ENCODE assay signal across 8 mouse cellular contexts in genomic region chr2:126932261-126932896, GRCm38 (mm10). TPM values are rescaled to one million over a fixed set of nuclear protein-coding genes. Genes with fewer than 3 reads are reported as not detected.
DNase-seq lines count a peak whose midpoint lies in the region; ATAC-seq and TF ChIP-seq lines count a peak whose summit lies in the region.

No protein-coding gene starts in this region.

- H3K27me3 ChIP-seq in kidney, embryonic 16.5 days (ENCODE audit: insufficient read depth, low read length) = no peaks in the 10 kb centered on the region; the same call in 1 of the 2 replicates
- H3K27me3 ChIP-seq in embryonic facial prominence, embryonic 13.5 days = no peaks in the 10 kb centered on the region
- no peaks in the 10 kb centered on the region for H3K27me3 ChIP-seq in limb, embryonic 12.5 days

- no peak for DNase-seq in kidney, postnatal 14 days
- DNase-seq in ES-E14 (ENCODE audit: low read depth, low spot score) = no peak
- DNase-seq in cerebellum, adult 9-10 months = no peak
- DNase-seq in adrenal gland, adult (ENCODE audit: inconsistent age in 2 of 2, low spot score in 1 of 2) = no peak

- no peak for TF ChIP-seq POLR2A in olfactory bulb, adult 2 months (IDR thresholded peaks at IDR 0.05; ENCODE audit: insufficient read depth, low read depth, low read length)

- peaks cover 6% of the 10 kb centered on the region; the same call in 1 of the 2 replicates for H3K4me1 ChIP-seq in kidney, embryonic 16.5 days (ENCODE audit: insufficient read depth, low read length)
- no peaks in the 10 kb centered on the region; a peak in 1 of 4 replicates for H3K4me1 ChIP-seq in ES-E14 (ENCODE audit: control insufficient read depth in 2 of 2, insufficient read depth in 2 of 2, low read length in 2 of 2, poor library complexity in 1 of 2)
- H3K4me1 ChIP-seq in embryonic facial prominence, embryonic 13.5 days = peaks cover 11% of the 10 kb centered on the region
- H3K4me1 ChIP-seq in limb, embryonic 12.5 days (replicated peaks) = peaks cover 3% of the 10 kb centered on the region
- no peaks in the 10 kb centered on the region for H3K4me1 ChIP-seq in olfactory bulb, adult 2 months (ENCODE audit: control insufficient read depth, insufficient read depth, low read length)

- peak overlapping the region; percentile 62 for H3K4me3 ChIP-seq in kidney, embryonic 16.5 days (ENCODE audit: low read length)
- peak overlapping the region; percentile 75 to 92 for H3K4me3 ChIP-seq in ES-E14 (ENCODE audit: insufficient read depth in 1 of 2, low read depth in 1 of 2, low read length in 2 of 2, poor library complexity in 1 of 2, severe bottlenecking in 1 of 2)
- peak overlapping the region; percentile 57 for H3K4me3 ChIP-seq in embryonic facial prominence, embryonic 13.5 days
- H3K4me3 ChIP-seq in limb, embryonic 12.5 days (replicated peaks) = peak overlapping the region; percentile 53
- H3K4me3 ChIP-seq in olfactory bulb, adult 2 months (ENCODE audit: insufficient read depth, low read depth, low read length) = peak overlapping the region; percentile 50

- TF ChIP-seq CTCF in olfactory bulb, adult 2 months (IDR thresholded peaks at IDR 0.05; ENCODE audit: insufficient read depth, low read depth, low read length) = no peak

- H3K9ac ChIP-seq in kidney, embryonic 16.5 days (replicated peaks; ENCODE audit: low read length) = peak overlapping the region; percentile 84
- peak overlapping the region; percentile 85 for H3K9ac ChIP-seq in ES-E14 (ENCODE audit: insufficient read depth, low read depth, low read length, poor library complexity, severe bottlenecking)
- peak overlapping the region; percentile 86 for H3K9ac ChIP-seq in embryonic facial prominence, embryonic 13.5 days
- peak overlapping the region; percentile 69 for H3K9ac ChIP-seq in limb, embryonic 12.5 days (replicated peaks)

- H3K9me3 ChIP-seq in kidney, embryonic 16.5 days (ENCODE audit: low read length) = no peaks in the 10 kb centered on the region
- H3K9me3 ChIP-seq in ES-E14 (ENCODE audit: control insufficient read depth, insufficient read depth, low read depth, low read length) = no peaks in the 10 kb centered on the region
- no peaks in the 10 kb centered on the region for H3K9me3 ChIP-seq in embryonic facial prominence, embryonic 13.5 days
- no peaks in the 10 kb centered on the region for H3K9me3 ChIP-seq in limb, embryonic 12.5 days

- H3K36me3 ChIP-seq in kidney, embryonic 16.5 days (ENCODE audit: insufficient read depth, low read length) = peaks cover under 1% of the 10 kb centered on the region; the same call in 1 of the 2 replicates
- H3K36me3 ChIP-seq in ES-E14 (ENCODE audit: control insufficient read depth, insufficient read depth, low read length, poor library complexity, severe bottlenecking) = no peaks in the 10 kb centered on the region
- no peaks in the 10 kb centered on the region; the same call in 1 of the 2 replicates for H3K36me3 ChIP-seq in embryonic facial prominence, embryonic 13.5 days
- no peaks in the 10 kb centered on the region for H3K36me3 ChIP-seq in limb, embryonic 12.5 days

- in situ Hi-C loops in ES-E14 (cut with MboI; ENCODE audit: low sequenced_read_pairs in 2 of 2, unreplicated experiment in 2 of 2) = no loop called here

- H3K27ac ChIP-seq in kidney, embryonic 16.5 days (ENCODE audit: low read length) = peak overlapping the region; percentile 98
- H3K27ac ChIP-seq in ES-E14 (ENCODE audit: insufficient read depth, low read depth, low read length, poor library complexity, severe bottlenecking) = peak overlapping the region; percentile 42
- peak overlapping the region; percentile 99 for H3K27ac ChIP-seq in embryonic facial prominence, embryonic 13.5 days
- peak overlapping the region; percentile 98 for H3K27ac ChIP-seq in limb, embryonic 12.5 days
- H3K27ac ChIP-seq in olfactory bulb, adult 2 months (ENCODE audit: insufficient read depth, low read depth, low read length) = peak overlapping the region; percentile 59; the same call in 1 of the 2 replicates

- WGBS in kidney, embryonic 16.5 days = 2% methylated on average over 14 of the region's 15 CpGs
- under 1% methylated on average over 15 of the region's 15 CpGs for WGBS in embryonic facial prominence, embryonic 13.5 days
- WGBS in limb, embryonic 12.5 days = 2% methylated on average over 15 of the region's 15 CpGs
- WGBS in olfactory bulb, adult 2 months = under 1% methylated on average over 15 of the region's 15 CpGs

- peak; percentile 17; the same call in 1 of the 2 replicates for ATAC-seq in kidney, embryonic 16.5 days (ENCODE audit: low FRiP score, low TSS enrichment)
- ATAC-seq in embryonic facial prominence, embryonic 13.5 days (ENCODE audit: insufficient number of reproducible peaks, insufficient read depth, low FRiP score, low TSS enrichment, low read depth) = no peak; the same call in 1 of the 2 replicates
- peak; percentile 93 for ATAC-seq in limb, embryonic 12.5 days (ENCODE audit: insufficient number of reproducible peaks, insufficient read depth, low FRiP score, low TSS enrichment, low read depth)

- H3K4me2 ChIP-seq in kidney, embryonic 16.5 days (replicated peaks; ENCODE audit: low read depth, low read length) = peak overlapping the region; percentile 64
- peak overlapping the region; percentile 66 for H3K4me2 ChIP-seq in embryonic facial prominence, embryonic 13.5 days
- peak overlapping the region; percentile 70 for H3K4me2 ChIP-seq in limb, embryonic 12.5 days

TF ChIP-seq in ES-E14, 5 proteins besides CTCF, POLR2A, EP300 and RAD21:
- no peak for TF ChIP-seq MAFK (IDR thresholded peaks at IDR 0.05; ENCODE audit: insufficient read depth, low read depth, low read length)
- no peak for TF ChIP-seq CHD2 (IDR thresholded peaks at IDR 0.05; ENCODE audit: low read depth, low read length)
- no peak for TF ChIP-seq ZNF384 (IDR thresholded peaks at IDR 0.05; ENCODE audit: low read depth, low read length)
- TF ChIP-seq ZC3H11A (IDR thresholded peaks at IDR 0.05; ENCODE audit: borderline replicate concordance, low read depth, low read length) = no peak
- no peak for TF ChIP-seq HCFC1 (IDR thresholded peaks at IDR 0.05; ENCODE audit: borderline replicate concordance, insufficient read depth, low read length)

RNA-seq across cellular contexts. Expression of gene Sppl2a, which starts 0.7 kb away (rescaled TPM):
- 41.3 and 43.3 TPM in 2 replicates for polyA plus RNA-seq in kidney, embryonic 16.5 days (2015; fragmentation: Nextera tagmentation; extraction: Ambion mirVana)
- 15.2 and 18.3 TPM in 2 replicates for total RNA-seq in ES-E14 (2012; rRNA removed)
- polyA plus RNA-seq in embryonic facial prominence, embryonic 13.5 days (2015; fragmentation: Nextera tagmentation; extraction: Ambion mirVana) = 56.1 and 59.3 TPM in 2 replicates
- 41.3 and 42.8 TPM in 2 replicates for polyA plus RNA-seq in limb, embryonic 12.5 days (2016; fragmentation: Nextera tagmentation; extraction: Ambion mirVana)
- polyA plus RNA-seq in olfactory bulb, adult 2 months (2012; ENCODE audit: insufficient read depth, insufficient read length, low replicate concordance, missing spikeins) = 119 TPM in 1 of 2 replicates, not detected in the other

RNA-seq across cellular contexts. Expression of gene Trpm7, which starts 56.3 kb away (rescaled TPM):
- 44.6 and 50.1 TPM in 2 replicates for polyA plus RNA-seq in kidney, embryonic 16.5 days (2015; fragmentation: Nextera tagmentation; extraction: Ambion mirVana)
- total RNA-seq in ES-E14 (2012; rRNA removed) = 45.1 and 47.1 TPM in 2 replicates
- 64.0 and 65.6 TPM in 2 replicates for polyA plus RNA-seq in embryonic facial prominence, embryonic 13.5 days (2015; fragmentation: Nextera tagmentation; extraction: Ambion mirVana)
- 59.2 and 63.4 TPM in 2 replicates for polyA plus RNA-seq in limb, embryonic 12.5 days (2016; fragmentation: Nextera tagmentation; extraction: Ambion mirVana)
- polyA plus RNA-seq in olfactory bulb, adult 2 months (2012; ENCODE audit: insufficient read depth, insufficient read length, low replicate concordance, missing spikeins) = 111 and 261 TPM in 2 replicates

Comparison
In these comparisons a context has a peak if more than half of its experiments do, and no peak if none do; other contexts are left out.
1. H3K27ac ChIP-seq: peak in every context shown above with its lines; median percentile 99 in embryonic facial prominence, embryonic 13.5 days; 98 in kidney, embryonic 16.5 days; 98 in limb, embryonic 12.5 days; 59 in olfactory bulb, adult 2 months; 42 in ES-E14.